Mouse (Mus musculus): ENCODE data around the gene Mrpl43. TPM values are rescaled to one million over a fixed set of nuclear protein-coding genes. Genes with fewer than 3 reads are reported as not detected.

Mrpl43 gene
- total and polyA plus RNA-seq, 3 experiments = 63.5 to 75.1 (median 72.7) TPM

- Histone ChIP-seq H3K4me1 (ENCODE audit: control insufficient read depth in 1 of 2, insufficient read depth in 2 of 2) (peaks cover 4 to 23% of the 10 kb centered on the region in 2 experiments; a peak in 3 of 4 replicates), H3K79me2 (replicated peaks; ENCODE audit: control insufficient read depth, extremely low read depth, insufficient read depth, poor library complexity, severe bottlenecking) (no peaks in the 10 kb centered on the region), H3K4me2 (ENCODE audit: insufficient read depth, low read depth, poor library complexity, severe bottlenecking) (no peak overlapping the region), H3K4me3 (replicated peaks in 1 of 3; ENCODE audit: low read depth in 2 of 3, low read length in 2 of 3, poor library complexity in 1 of 3) (no peak overlapping the region), H3K36me3 (replicated peaks in 1 of 2; ENCODE audit: control insufficient read depth in 1 of 2, insufficient read depth in 1 of 2, low read length in 1 of 2) (peaks cover 0 to 46% of the 10 kb centered on the region in 2 experiments), H3K27me3 (replicated peaks) (no peaks in the 10 kb centered on the region), H3K9ac (ENCODE audit: insufficient read depth, low read depth) (no peak overlapping the region), H3K9me3 (replicated peaks; ENCODE audit: low read length) (no peaks in the 10 kb centered on the region), H3K27ac (ENCODE audit: insufficient read depth, low read depth) (no peak overlapping the region)
- TF ChIP-seq NELFE (IDR thresholded peaks at IDR 0.05; ENCODE audit: low read depth, low read length) (no peak), UBTF (IDR thresholded peaks at IDR 0.05; ENCODE audit: low read depth, low read length) (no peak), MXI1 (IDR thresholded peaks at IDR 0.05; ENCODE audit: low read depth, low read length) (no peak), POLR2AphosphoS2 (IDR thresholded peaks at IDR 0.05; ENCODE audit: low read depth, low read length) (no peak), HCFC1 (IDR thresholded peaks at IDR 0.05; ENCODE audit: low read depth, low read length) (no peak), JUN (IDR thresholded peaks at IDR 0.05; ENCODE audit: insufficient read depth, low read depth, low read length) (no peak), KAT2A (IDR thresholded peaks at IDR 0.05; ENCODE audit: insufficient replicate concordance, low read length) (no peak), CHD2 (IDR thresholded peaks at IDR 0.05; ENCODE audit: low read length) (no peak), CTCF (conservative IDR thresholded peaks at IDR 0.05 in 1 of 2, IDR thresholded peaks at IDR 0.05 in 1 of 2; ENCODE audit: low read depth in 2 of 2, low read length in 2 of 2) (no peak)
- dilution Hi-C loops (cut with MboI; ENCODE audit: extremely low pct_ligation_motif_present, extremely low pct_unique_long_range_greater_than_20kb, low sequenced_read_pairs) = no loop called here
- in situ Hi-C loops (cut with MboI; ENCODE audit: low pct_ligation_motif_present, low pct_unique_long_range_greater_than_20kb, low sequenced_read_pairs) = no loop called here
- no peak for DNase-seq (ENCODE audit: extremely low read depth)
These were observed 17.9 kb downstream of the Mrpl43 start for GRCm38 (mm10) chr19:44988321-44988720.

- Histone ChIP-seq H3K4me1 (ENCODE audit: control insufficient read depth in 1 of 2, insufficient read depth in 2 of 2) (peaks cover 4 to 27% of the 10 kb centered on the region in 2 experiments; a peak in 3 of 4 replicates), H3K79me2 (replicated peaks; ENCODE audit: control insufficient read depth, extremely low read depth, insufficient read depth, poor library complexity, severe bottlenecking) (no peaks in the 10 kb centered on the region), H3K9me3 (replicated peaks; ENCODE audit: low read length) (no peaks in the 10 kb centered on the region), H3K9ac (ENCODE audit: insufficient read depth, low read depth) (no peak overlapping the region), H3K27ac (ENCODE audit: insufficient read depth, low read depth) (no peak overlapping the region), H3K27me3 (replicated peaks) (no peaks in the 10 kb centered on the region), H3K36me3 (replicated peaks in 1 of 2; ENCODE audit: control insufficient read depth in 1 of 2, insufficient read depth in 1 of 2, low read length in 1 of 2) (peaks cover 0 to 45% of the 10 kb centered on the region in 2 experiments), H3K4me3 (replicated peaks in 1 of 3; ENCODE audit: low read depth in 2 of 3, low read length in 2 of 3, poor library complexity in 1 of 3) (no peak overlapping the region), H3K4me2 (ENCODE audit: insufficient read depth, low read depth, poor library complexity, severe bottlenecking) (no peak overlapping the region)
- in situ Hi-C loops (cut with MboI; ENCODE audit: low pct_ligation_motif_present, low pct_unique_long_range_greater_than_20kb, low sequenced_read_pairs) = no loop called here
- DNase-seq (ENCODE audit: extremely low read depth) = no peak
- dilution Hi-C loops (cut with MboI; ENCODE audit: extremely low pct_ligation_motif_present, extremely low pct_unique_long_range_greater_than_20kb, low sequenced_read_pairs) = no loop called here
- TF ChIP-seq E2F4 (IDR thresholded peaks at IDR 0.05; ENCODE audit: insufficient replicate concordance, low read depth, low read length) = no peak
- TF ChIP-seq KAT2A (IDR thresholded peaks at IDR 0.05; ENCODE audit: insufficient replicate concordance, low read length) = no peak
These were observed 18.4 kb downstream of the Mrpl43 start for GRCm38 (mm10) chr19:44987851-44988250.

- Histone ChIP-seq H3K9ac (ENCODE audit: insufficient read depth, low read depth) (no peak overlapping the region), H3K27ac (ENCODE audit: insufficient read depth, low read depth) (no peak overlapping the region), H3K4me3 (replicated peaks in 1 of 3; ENCODE audit: low read depth in 2 of 3, low read length in 2 of 3, poor library complexity in 1 of 3) (no peak overlapping the region), H3K79me2 (replicated peaks; ENCODE audit: control insufficient read depth, extremely low read depth, insufficient read depth, poor library complexity, severe bottlenecking) (no peaks in the 10 kb centered on the region), H3K4me2 (ENCODE audit: insufficient read depth, low read depth, poor library complexity, severe bottlenecking) (no peak overlapping the region), H3K4me1 (ENCODE audit: control insufficient read depth in 1 of 2, insufficient read depth in 2 of 2) (peaks cover 0 to 29% of the 10 kb centered on the region in 2 experiments; a peak in 2 of 4 replicates), H3K27me3 (replicated peaks) (no peaks in the 10 kb centered on the region), H3K36me3 (replicated peaks in 1 of 2; ENCODE audit: control insufficient read depth in 1 of 2, insufficient read depth in 1 of 2, low read length in 1 of 2) (peaks cover 0 to 39% of the 10 kb centered on the region in 2 experiments), H3K9me3 (replicated peaks; ENCODE audit: low read length) (no peaks in the 10 kb centered on the region)
- in situ Hi-C loops (cut with MboI; ENCODE audit: low pct_ligation_motif_present, low pct_unique_long_range_greater_than_20kb, low sequenced_read_pairs) = no loop called here
- no peak for DNase-seq (ENCODE audit: extremely low read depth)
- dilution Hi-C loops (cut with MboI; ENCODE audit: extremely low pct_ligation_motif_present, extremely low pct_unique_long_range_greater_than_20kb, low sequenced_read_pairs) = no loop called here
- TF ChIP-seq MEF2A (IDR thresholded peaks at IDR 0.05; ENCODE audit: borderline replicate concordance, low read depth, low read length) (no peak), MAX (IDR thresholded peaks at IDR 0.05; ENCODE audit: low read length) (no peak), MYC (IDR thresholded peaks at IDR 0.05; ENCODE audit: low read depth, low read length) (no peak), CHD1 (IDR thresholded peaks at IDR 0.05; ENCODE audit: low read depth, low read length) (no peak), ZC3H11A (IDR thresholded peaks at IDR 0.05; ENCODE audit: low read depth, low read length) (no peak), MAFK (IDR thresholded peaks at IDR 0.05; ENCODE audit: insufficient replicate concordance, low read length) (no peak), USF1 (IDR thresholded peaks at IDR 0.05; ENCODE audit: low read depth, low read length) (no peak), POLR2A (IDR thresholded peaks at IDR 0.05; ENCODE audit: low read depth, low read length) (no peak), ELF1 (IDR thresholded peaks at IDR 0.05; ENCODE audit: low read depth, low read length) (no peak), ZNF384 (IDR thresholded peaks at IDR 0.05; ENCODE audit: low read depth, low read length) (no peak), TBP (conservative IDR thresholded peaks at IDR 0.05; ENCODE audit: low read depth, low read length) (no peak), MXI1 (IDR thresholded peaks at IDR 0.05; ENCODE audit: low read depth, low read length) (no peak), GABPA (IDR thresholded peaks at IDR 0.05; ENCODE audit: insufficient replicate concordance, low read depth, low read length) (no peak), UBTF (IDR thresholded peaks at IDR 0.05; ENCODE audit: low read depth, low read length) (no peak), IRF4 (IDR thresholded peaks at IDR 0.05; ENCODE audit: low read depth, low read length) (no peak), NELFE (IDR thresholded peaks at IDR 0.05; ENCODE audit: low read depth, low read length) (no peak), CTCF (conservative IDR thresholded peaks at IDR 0.05 in 1 of 2, IDR thresholded peaks at IDR 0.05 in 1 of 2; ENCODE audit: low read depth in 2 of 2, low read length in 2 of 2) (no peak), RCOR1 (conservative IDR thresholded peaks at IDR 0.05; ENCODE audit: low read depth, low read length) (no peak), USF2 (conservative IDR thresholded peaks at IDR 0.05; ENCODE audit: low read depth, low read length) (no peak), KAT2A (IDR thresholded peaks at IDR 0.05; ENCODE audit: insufficient replicate concordance, low read length) (no peak)
These were observed 19.2 kb downstream of the Mrpl43 start for GRCm38 (mm10) chr19:44987004-44987403.

All from CH12.LX (cell line).